Mouse (Mus musculus): ENCODE results near the gene Ptprb.

The Ptprb gene

DNA sequence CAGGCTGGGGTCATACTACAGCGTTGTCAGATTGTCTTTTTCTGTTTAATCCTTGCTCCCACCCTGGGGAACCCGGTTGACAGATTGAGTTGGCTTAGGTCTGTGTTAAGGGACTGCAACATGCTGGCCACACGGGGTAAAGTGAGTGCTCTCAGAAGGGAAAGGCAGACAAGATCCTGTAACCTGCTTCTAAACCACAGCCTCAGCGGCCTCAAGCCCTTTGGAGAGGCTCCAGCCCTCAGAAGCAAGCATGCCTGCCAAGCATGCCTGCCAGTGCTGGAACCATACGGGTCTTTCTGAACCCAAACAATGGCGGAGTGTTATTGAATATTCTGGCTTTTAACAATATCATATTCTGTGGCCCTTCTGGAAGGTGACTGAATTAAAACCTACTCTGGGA, 149.6 kb downstream of the Ptprb start:
- DNase-seq (ENCODE audit: low spot score) = no peak

- DNase-seq (ENCODE audit: low spot score) = no peak
These were observed 150.9 kb downstream of the Ptprb start for GRCm38 (mm10) chr10:116426176-116426575.

GRCm38 (mm10) chr10:116428026-116428780, 152.9 kb downstream of the Ptprb start:
- DNase-seq (ENCODE audit: low spot score) = peak; percentile 37

- no peak for DNase-seq (ENCODE audit: low spot score)
These were observed 157.1 kb downstream of the Ptprb start for GRCm38 (mm10) chr10:116432421-116432820.

DNA sequence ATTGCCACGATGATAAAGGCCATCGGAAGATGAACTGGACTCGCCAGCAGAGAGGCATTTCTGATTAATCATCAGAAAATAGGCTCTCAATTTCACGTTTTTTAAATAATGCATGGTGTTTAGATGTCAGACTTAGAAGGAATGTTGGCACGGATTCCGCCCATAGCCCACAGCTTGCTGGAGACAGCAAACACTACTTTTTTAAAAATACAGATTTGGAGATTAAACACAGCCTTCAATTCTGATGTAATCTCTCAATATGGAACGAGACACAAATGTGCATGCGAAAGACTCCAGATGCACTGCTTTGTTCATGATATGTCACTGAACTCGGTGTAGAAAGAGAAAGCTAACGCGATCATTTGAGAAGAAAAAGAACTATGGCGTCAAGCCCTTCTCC, 160.1 kb downstream of the Ptprb start:
- DNase-seq (ENCODE audit: low spot score) = no peak
